Mouse (Mus musculus): Measurements from ENCODE around the gene Sema6d.

Sema6d gene

DNA sequence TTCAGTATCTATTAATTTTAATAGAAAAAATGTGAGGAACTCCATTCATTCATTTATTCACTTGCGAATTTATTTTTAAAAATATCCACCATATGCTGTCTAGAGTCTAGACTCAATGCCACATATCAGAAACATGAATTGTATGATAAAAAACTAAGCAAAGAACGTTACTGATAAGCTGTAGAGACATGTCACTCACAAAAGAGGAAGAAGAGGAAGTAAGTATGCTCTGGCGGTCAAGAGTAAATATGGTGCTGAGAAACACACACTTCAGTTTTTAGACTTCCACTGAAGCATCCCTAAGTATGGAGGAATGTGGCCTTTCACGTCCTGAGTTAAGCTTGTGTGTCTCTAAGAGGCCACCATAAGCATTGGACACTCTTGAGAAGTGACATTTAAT is 484.0 kb downstream of the Sema6d start:
- no peak for DNase-seq

DNA sequence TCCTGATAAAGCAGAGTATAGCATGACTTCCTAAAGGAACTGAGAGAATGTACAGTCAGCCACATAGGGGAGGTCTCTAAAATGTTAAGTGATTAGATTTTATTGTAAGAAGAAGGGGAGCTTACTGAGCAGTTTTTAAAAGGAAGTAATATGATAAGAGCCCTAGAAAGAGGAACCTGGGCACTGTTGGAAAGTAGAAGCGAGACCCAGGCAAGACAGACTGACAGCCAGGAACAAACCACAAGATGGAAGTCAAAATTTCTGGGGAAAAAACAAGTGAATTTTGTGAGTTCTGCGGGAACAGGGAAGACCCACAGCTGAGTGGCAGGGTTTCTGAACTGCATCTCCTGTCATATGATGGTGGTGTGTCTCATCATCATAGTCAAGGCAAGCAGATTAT is 486.3 kb downstream of the Sema6d start:
- no peak for DNase-seq

DNA sequence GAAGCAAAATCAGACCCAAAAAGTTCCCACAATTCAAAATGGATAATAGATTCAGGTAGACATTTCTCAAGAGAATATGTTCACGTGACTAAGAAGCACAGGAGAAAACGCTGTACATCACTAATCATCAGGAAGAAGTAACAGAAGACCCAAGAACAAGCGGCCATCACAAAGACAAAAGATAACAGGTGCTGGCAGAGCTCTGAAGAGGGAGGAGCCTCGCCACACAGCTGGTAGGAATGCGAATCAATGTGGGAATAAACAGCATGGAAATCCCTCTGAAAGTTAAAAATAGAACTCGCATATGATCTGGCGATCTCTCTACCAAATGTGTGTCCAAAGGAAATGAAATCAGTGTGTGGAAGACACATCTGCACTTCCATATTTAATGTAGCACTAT is 493.8 kb downstream of the Sema6d start:
- DNase-seq: no peak

DNA sequence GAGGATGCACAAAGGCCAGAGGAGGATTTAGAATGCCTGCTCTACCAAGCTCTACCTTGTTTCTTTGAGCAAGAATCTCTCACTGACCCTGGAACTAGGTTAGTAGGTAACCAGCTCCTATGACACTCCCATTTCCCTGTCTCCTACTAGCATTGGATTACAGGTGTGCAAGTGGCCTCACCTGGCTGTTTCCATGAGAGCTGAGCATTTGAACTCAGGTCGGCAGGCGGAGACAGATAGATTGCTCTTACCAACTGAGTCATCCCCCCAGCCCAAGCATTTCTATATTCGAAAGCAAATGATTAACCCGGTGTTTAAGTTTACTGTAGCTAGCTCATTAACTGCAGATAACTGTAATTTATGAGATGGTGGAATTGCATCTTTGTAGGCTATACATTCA is 503.0 kb downstream of the Sema6d start:
- no peak for DNase-seq

DNA sequence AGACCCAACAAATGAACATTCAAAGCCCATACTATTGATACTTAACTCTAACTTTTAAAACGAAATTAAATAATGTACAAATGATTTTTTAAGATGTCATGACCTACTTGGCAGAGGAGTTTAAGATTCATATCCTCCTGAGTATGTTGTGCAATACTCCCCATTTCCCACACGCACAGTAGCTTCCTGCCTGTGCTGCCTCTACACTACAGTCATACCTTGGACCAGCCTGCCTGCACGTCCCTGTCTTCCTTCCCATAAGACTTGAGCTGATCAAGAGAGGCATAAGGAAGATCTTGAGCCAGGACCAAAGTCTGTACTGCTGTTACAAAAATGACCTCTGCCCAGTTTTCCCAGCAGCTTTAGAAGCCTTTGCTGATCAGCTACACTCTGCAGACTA is 509.2 kb downstream of the Sema6d start:
- no peak for DNase-seq

DNA sequence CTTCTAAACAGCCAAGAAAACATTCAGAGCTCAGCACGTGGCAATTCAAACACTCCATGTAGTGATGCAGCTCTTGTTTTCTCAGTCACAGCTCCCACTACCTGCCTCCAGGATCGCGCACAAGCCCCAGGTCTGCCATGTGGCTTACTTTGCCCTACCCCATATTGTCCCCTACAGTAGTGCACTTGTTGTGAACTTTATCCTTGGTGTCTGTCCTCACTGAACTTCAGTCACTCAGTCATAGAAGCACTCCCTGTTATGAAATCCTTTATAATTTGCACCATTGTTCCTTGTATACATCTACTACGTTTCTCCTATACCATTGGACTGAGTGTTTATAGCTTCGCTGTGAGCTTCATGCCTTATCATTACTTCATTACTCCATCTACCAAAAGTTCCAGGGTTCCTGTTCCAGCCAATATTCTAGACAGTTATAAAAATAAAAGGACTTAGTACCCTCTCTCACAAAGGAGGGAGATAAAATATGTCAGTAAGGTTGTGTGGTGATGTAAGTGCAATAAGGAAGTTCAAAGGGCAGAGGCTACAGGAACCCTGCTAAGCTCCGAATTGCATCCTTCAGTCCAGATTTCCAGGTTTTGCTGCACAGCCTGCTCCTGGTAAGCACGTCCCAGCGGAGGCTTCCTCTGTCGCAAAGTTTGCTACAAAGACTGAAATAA is 512.1 kb downstream of the Sema6d start:
- no peak for DNase-seq

DNA sequence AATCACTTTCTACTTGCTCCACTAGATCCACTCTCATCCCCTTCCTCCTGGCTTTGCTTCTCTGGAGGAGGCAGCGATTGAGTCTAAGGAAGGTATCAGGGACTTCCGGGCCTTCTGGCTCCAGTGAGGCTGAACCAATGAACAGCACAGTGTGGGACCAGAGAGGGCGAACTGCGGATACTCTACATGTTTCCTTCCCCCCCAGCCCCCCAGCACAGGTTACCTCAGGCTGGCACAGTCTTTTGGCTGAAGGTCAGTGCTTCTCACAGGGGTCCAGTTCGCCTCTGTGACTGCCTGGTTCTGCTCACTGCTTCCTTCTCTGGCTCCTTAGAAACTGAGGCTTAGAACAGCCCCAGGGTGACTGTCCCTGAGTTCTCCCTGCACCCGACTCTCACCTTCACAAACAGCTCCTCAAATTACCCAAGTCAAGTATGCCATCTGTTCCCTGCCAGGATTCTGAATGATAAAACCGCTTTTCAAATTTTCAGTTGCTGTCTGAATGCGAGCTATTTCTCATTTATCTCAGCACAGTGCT is 512.7 kb downstream of the Sema6d start:
- DNase-seq: no peak

DNA sequence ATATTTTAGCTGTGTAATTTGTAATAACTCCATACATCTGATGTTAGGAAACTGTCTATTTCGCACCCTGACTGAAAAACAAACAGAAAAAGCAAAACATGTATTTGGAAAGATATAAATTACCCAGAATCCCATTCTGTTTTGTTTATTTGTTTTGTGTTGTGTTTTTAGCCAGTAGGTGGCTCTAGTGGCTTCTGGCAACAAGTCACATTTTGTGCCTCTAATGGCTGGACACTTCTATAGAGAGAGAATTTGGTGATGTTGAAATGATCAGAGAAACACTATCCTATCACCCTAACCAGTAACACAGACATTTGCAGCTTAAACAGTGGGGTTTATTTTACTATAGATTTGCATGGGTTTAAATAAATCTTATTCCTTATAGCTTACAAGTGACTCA is 515.6 kb downstream of the Sema6d start:
- DNase-seq: no peak

DNA sequence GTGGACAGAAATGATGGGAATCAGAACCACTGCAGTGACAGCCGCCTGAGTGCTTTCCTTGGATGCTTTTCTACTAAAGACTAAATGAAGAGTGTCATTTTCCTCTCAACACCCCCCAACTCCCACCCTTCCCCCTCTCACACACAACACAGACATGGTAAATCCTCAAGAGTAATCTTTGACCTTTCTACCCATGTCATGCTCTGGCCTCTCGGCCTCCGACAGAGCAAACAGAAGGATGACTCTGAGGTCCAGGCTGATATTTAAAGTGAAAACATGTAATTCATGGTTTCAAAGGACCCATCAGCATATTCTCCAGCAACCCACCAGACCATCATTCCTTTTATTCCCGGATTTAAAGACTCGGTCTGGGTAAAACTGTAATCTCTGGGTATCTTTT is 518.2 kb downstream of the Sema6d start:
- no peak for DNase-seq

DNA sequence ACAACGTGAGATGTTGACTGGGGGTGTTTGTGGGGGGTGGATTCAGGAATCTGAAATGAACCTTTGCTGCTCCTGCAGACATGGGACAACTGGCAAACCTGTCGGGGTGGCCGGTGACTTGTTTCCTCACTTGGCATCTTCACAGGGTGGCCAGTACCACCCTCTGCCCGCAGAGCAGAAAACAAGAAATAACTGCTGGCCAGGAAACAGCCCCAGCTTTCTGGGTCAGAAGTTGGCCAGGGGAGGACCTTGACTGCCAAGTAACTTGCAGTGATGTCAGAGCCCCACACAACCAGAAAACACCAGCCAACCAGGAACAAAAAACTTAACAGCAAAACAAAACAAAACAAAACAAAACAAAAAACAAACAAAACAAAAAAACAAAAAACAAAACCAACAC is 518.8 kb downstream of the Sema6d start:
- DNase-seq: no peak

DNA sequence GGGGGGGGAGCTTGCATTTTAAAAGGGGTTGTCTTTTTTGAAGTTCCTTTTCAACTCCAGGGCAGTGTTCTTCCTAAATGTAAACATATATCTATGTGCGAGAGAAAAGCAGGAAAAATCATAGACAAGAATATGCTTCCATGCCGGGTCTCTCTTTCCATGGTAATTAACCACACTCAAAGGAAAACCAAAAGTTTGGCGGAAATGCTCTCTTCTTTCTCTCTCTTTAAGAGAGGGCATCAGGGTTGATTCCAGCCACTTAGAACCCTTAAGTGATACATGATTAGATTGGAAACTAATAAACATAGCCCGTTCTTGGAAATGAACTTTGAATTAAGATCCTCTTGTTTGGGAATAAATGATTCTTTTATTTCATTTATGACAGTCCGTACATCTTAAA is 519.2 kb downstream of the Sema6d start:
- DNase-seq: no peak

DNA sequence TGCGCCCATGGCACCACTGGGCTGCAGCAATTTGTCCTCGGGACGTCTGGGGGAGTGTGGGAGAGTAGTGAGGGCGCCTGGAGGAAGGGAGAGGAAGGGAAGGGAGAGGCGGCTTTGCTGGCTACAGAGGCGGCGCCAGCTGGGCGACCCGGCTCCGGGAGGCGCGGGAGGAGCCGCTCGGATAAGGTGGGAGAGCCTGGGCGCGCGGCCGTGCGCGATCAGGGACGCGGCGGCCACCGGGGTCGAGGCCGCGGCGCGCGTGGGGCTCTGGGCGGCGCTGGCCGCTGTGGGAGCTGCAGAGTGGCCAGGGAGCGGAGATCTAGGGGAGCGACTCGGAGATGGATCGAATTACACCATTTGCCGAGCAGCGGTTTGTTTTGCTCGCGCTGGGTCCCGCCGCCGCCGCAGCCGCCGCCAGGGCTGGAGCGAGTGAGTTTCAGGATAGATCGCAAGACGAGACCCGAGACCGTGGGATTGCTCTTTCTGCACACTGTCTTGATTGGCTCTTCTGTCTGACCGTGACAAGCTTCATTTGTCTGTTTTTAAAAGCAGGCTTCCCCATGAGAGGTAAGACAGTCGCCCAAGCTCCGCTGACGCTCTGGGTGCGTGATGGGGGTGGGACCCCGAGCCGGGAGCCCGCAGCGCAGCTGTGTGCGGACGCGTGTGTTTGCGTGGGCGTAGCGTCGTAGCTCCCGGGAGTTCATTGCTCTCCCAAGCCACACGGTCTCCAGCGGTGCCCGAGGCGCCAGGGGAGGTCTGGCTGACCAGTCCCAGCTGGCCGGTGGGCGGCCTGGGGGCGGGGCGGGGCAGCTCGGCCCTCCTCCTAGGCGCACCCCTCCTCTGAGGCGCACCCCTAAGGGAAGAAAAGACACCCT is 520.2 kb downstream of the Sema6d start:
- peak; percentile 76 for DNase-seq

DNA sequence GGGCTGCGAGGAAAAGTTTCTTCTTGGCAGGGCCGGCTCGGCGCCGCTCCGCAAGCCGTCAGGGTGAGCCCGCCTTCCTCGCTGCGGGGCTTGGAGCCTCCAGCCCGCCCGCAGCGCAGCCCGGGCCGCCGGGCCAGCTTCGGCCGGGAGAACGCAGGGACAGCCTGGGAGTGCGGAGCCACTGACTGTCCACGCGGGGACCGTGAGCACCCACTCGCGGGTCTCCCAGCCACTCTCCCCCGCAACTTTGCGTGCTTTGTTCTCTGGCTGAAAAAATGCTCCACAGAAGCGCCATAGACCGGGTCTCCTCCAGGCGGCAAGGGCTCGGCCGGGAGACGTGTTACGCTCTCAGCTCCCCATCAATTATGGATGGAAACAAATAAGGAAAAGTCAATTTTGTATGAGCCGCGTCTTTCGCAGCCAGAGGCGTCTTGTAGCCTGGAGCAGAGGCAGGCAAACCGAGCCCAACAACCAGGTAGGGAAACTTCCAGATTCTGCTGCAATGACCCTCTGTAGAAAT is 520.9 kb downstream of the Sema6d start:
- no peak for DNase-seq

DNA sequence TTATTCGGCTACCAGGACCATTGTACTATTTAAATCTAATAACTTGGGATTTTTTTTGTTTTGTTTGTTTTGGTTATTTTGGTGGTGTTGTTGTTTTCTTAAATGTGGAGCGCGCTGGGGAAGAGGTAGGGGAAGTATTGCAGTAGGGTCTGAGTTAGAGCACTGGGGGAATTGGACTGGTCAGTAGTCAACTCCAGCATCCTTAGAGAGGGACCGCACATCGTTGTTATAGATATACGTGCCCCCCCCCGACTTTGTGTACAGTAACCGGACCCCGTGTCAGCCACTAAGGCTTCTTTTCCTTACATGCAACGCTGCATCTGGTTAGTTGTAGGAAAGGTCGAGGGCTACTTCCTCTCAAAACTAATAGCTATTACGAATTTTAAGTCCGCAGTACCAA is 521.5 kb downstream of the Sema6d start:
- DNase-seq: no peak

DNA sequence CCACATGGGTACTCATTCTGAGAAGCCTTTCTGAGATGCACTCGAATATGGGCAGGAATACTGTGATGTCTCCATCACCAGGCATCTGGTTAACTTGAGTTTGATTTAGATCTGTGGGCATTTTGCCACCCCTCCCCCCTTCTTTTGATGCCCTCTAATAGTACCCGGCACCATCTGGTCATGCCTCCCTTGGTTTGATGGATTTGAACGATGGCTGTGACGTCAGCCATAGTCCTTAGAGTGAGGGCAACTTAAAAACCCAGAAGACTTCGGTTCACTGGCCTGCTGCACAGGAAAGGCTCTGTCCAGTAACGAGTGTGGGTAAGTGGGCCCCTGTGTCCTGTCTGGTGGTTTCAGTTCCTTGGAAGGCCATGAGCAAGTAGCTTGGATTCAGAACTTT is 522.5 kb downstream of the Sema6d start:
- DNase-seq: no peak

DNA sequence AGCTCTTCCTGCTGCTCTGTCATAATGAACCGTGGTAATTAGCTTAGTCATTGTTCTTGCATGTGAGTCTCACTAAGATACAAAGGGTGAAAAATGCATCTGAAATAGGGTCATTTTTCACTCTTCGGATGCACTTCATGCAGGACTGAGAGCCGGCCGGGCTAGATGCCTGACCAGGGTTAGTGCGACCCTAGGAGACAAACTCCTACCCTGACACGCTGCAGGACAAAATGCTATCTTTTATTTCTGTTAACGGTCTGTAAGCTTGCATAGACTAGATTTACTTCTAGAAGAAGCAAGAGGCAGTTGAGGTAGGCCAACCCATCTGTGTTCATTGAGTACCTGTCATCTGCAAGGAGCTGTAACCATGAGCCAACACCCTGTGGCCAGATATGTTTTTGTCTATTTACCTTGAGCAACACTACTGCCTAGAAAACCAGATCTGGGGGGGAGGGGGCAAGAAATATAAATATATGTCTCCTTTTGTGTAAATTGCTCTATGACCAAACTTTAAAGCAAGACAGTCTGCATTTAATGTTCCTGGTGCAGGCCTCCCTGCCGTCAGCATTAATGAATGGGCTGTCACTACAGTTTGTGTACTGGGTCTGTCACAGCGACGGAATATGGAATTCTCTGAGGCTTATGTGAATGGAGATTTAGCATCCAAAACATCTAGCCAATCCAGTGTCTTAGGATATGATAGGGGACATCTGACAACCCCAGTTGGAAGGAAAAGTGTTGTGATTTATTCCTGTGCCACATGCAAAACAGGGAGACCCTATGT is 523.1 kb downstream of the Sema6d start:
- DNase-seq: no peak

DNA sequence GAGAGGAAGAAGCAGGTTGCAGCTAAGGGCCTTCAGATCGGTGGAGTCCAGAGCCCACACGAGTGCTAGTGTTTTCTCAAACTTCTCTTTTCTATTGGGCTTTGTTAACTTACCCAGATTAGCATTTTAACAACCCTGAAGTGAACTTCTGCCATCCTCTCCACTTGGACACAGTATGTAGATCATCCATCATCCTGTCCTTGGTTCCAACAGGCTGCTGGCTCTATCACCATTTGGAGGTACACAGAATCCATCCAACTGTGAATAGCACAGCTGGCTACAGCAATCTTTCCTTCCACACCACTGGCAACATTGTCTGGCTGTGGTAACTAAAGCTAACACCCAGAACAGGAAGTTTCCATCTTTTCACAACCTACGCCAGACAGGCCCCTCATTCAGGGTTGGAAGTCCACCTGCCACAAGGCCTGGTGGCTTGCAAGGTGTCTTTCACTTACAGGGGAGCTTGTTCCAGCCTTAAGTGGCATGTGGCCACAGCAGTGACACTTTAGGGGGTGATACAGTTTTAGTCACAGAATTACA is 524.0 kb downstream of the Sema6d start:
- no peak for DNase-seq

DNA sequence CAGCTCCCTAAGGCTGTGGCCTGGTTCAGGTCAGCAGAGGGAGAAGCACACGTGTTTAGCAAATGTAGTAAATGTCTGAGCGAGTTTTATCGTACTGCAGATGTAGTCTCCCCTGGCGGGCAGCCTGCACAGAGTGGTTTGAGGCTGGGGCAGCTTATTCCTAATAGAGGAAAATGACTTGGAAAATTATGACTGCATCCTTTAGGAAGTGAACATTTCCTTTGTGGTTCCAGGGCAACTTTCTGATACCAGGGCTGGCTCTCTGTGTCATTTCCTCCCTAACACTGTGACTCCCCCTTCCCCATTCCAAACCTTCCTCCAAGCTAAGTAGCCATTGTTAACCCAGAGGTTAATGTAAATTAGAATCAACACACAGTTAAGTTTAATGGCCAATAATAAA is 527.0 kb downstream of the Sema6d start:
- no peak for DNase-seq

DNA sequence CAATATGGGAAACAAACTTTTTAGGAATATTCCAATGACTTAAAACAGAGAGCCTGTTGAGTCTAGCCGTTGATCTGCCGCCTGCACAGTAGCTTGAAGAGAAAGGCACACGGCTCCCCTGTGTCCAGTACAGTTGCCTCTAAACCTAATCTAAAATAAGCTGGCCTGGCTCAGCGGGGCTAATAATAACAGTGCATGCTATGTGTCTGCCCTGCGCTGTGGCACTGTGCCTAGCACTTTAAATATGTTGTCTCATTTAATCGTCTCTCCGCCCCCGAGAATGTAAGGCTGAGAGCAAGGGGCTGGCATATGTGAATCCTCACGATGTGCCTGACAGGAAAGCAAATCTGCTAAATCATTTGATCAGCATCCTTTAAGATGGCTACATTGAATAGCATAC is 527.7 kb downstream of the Sema6d start:
- no peak for DNase-seq

DNA sequence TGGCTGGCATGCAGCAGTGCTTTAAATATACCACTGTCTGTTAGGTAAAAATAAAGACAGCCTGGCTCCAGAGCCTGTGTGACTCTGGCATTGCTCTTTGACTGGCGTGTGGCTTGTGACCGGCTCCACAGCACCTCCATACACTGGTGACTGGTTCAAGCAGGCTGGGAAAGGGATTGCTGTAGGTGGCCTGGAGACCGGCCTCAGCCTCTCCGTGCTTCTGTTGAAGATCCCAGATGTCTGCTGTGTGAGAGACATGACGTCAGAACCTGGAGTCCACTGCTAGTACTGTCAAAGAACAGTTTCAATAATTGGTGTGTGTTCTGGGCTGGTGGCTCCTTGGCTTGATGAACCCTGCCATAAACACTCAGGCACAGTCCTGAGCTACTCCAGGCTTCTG is 528.3 kb downstream of the Sema6d start:
- no peak for DNase-seq

DNA sequence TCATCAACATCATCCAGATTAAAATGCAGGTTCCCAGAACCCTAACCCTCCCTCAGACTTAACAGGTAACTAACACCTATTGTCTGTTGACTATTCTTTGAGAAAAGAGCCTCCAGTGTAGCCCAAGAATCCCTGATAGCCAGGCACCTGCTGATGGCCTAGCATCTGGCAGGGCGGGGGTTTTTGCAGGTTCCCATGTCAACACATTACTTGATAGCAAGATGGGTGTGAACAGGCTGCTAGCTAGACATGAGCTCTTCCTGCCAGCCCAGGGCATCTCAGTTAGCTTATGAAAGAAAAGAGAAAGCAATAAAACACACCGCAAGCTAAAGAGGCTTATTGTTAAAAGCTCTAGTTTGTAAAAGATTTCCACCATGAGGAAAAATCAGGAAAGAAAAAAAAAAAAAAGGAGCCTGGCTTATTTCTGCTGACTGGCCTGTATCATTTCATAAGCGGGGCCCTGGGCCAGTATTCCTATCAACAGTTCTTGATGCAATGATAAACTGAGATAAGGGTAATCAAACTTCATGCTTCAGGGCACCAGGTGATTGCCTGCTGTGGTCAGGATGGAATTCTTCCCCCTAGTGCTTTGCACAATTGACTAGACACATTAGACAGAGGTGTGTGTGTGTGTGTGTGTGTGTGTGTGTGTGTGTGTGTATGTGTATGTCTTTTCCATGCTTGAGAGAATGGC is 528.9 kb downstream of the Sema6d start:
- no peak for DNase-seq

DNA sequence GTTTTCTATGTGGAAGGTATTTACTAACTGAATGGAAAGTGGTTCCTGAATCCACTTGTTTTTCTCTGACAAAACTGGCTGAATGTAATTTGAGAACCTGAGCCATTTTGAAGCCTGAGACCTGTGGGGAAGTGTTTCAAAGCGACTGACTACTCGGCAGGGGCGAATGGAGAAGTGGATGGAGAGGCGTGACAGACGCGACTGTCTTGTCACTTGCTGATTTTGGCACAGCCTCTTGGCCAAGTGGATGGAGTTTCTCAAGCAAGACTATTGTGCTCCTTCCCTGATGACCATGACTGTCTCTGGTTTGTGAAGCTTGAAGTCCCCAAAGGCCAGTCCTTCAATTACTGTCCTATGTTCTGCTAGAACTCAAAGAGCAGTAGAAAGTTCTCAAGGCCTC is 530.7 kb downstream of the Sema6d start:
- no peak for DNase-seq
